Mouse (Mus musculus) activated CD4-positive, CD25-positive, alpha-beta regulatory T cell, adult 9 weeks (primary cell): ENCODE results near the gene Rxrg. TPM values are rescaled to one million over a fixed set of nuclear protein-coding genes. Genes with fewer than 3 reads are reported as not detected.

Experiments
- polyA plus RNA-seq: library from polyadenylated mRNA; unstranded; fragments of 100-300 nt; shearing (Covaris generic); gene quantifications from one replicate; pipeline ENCODE4 v1.2.1, GENCODE M21; 2017

Rxrg gene
- not detected for polyA plus RNA-seq

DNA sequence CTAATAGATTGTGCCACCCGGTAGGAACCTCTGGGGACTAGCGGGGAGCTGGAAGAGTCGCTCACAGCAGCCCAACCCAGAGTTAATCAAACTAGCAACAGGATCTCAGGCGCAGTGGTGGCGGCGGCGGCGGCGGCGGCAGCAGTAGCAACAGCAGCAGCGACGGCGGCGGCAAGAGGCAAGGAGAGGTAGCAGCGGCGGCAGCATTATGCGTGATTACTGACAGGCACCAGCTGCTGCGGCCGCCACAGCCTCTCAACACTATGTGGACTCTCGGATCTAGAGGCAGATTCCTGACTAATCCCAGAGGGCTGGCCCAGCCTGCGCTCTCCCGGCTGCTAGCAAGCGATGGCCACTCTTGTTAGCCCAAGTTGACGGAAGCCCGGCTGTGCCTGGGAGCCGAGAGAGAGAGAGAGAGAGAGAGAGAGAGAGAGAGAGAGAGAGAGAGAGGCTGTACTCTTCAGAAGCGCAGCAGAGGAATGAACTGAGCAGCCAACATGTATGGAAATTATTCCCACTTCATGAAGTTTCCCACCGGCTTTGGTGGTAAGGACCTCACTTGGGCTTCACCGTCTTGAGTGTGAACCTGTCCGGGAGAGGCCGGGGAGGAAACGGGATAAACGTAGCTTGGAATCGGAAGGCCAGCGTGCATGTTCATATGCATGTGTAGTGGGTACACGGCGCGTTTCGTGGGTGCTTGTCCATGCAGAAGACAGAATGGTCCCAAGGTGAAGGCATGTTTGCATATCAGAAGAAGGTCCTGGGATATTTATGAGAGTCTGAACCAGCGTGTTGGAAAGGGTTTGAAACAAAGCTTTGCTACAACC lies at the start of gene Rxrg:
Gene Rxrg (plus strand): TSS at position 130 of the 827 bp plus-strand sequence.

DNA sequence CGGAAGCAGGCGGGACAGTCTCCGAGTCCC lies 90.9 kb downstream of the Rxrg start, which contains the start of gene Lmx1a:
Gene Lmx1a (plus strand): TSS at position 6 of the 30 bp plus-strand sequence.

Other genes with a start within 250 kb of the Rxrg start
- gene Aldh9a1, start 248.4 kb upstream of the Rxrg start, polyA plus RNA-seq = 69.9 TPM
- gene Mgst3, start 204.5 kb upstream of the Rxrg start, polyA plus RNA-seq = 3.8 TPM
- not detected for gene Lrrc52, start 131.6 kb upstream of the Rxrg start, polyA plus RNA-seq
- not detected for gene Lmx1a, start 90.9 kb downstream of the Rxrg start, polyA plus RNA-seq